Mouse (Mus musculus) olfactory bulb, adult 2 months (tissue): ENCODE data around the gene Kif1b.

Experiments
- CTCF ChIP-seq: fragments of 200-500 bp; IDR thresholded peaks from 2 replicates; pipeline ENCODE4 v1.5.1; 2012; ENCODE audit warnings: low read depth, mild to moderate bottlenecking, low read length, moderate library complexity; ENCODE audit not compliant: insufficient read depth
- POLR2A ChIP-seq: fragments of 200-500 bp; IDR thresholded peaks from 2 replicates; pipeline ENCODE4 v1.6.1; 2012; ENCODE audit warnings: mild to moderate bottlenecking, low read depth, low read length, moderate library complexity; ENCODE audit not compliant: insufficient read depth

- TF ChIP-seq CTCF (no peak), POLR2A (no peak)
Observed at GRCm38 (mm10) chr4:149330495-149330894, 23.0 kb upstream of the Kif1b start.
